Mouse (Mus musculus) adrenal gland, postnatal 25 days (tissue): ENCODE measurements around the gene Hoxa4. TPM values are rescaled to one million over a fixed set of nuclear protein-coding genes. Genes with fewer than 3 reads are reported as not detected.

Experiments
- DNase-seq: peaks from one replicate; pipeline ENCODE4 v3.0.0; 2021; ENCODE audit warnings: mixed read lengths
- total RNA-seq: library from RNA; stranded (reverse); gene quantifications from 2 replicates; pipeline ENCODE4 v1.2.3, GENCODE M21; 2021

Gene Hoxa4
- total RNA-seq, 1 experiment from 2014 or later, result 3.8 TPM

DNA sequence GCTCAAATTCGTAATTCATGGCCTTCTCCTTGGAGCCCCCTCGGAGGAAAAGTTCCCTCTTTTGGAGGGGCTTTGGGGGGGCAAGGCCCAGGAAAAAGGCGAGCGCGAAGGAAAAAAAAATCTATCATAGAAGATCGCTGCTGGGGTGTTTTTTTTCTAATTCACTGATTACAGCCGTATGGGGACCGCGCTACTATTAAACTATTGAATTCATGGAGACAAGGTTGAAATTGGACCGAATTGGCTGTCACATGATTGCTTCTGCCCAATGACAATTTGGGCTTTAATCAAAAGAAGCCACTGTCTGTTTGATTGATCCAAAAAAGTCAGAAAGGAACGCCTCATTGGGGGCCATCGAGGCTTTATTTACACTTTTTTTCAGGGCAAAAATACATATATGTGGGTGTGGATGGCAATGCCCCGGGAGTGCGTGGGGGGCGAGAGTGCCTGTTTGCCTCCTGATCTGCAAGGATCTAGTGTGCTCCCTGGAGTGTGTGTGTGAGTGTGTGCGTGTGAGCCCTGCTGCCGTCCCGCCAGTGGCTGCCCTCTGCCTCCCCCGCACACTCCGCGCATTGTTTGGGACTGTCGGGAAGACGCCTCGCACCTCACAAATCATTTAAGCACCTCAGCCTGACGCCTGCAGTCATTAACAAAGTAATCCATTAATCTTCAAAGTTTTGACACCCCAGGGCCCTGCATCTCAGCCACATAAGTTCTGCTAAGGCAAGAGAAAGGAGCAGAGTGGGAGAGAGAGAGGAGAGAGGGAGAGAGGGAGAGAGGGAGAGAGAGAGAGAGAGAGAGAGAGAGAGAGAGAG is 26.7 kb downstream of the Hoxa4 start, which contains the start of gene Hoxa2:
Hoxa2 (minus strand) TSS at position 206 of the 815 bp plus-strand sequence.
- DNase-seq, result peak; percentile 45

DNA sequence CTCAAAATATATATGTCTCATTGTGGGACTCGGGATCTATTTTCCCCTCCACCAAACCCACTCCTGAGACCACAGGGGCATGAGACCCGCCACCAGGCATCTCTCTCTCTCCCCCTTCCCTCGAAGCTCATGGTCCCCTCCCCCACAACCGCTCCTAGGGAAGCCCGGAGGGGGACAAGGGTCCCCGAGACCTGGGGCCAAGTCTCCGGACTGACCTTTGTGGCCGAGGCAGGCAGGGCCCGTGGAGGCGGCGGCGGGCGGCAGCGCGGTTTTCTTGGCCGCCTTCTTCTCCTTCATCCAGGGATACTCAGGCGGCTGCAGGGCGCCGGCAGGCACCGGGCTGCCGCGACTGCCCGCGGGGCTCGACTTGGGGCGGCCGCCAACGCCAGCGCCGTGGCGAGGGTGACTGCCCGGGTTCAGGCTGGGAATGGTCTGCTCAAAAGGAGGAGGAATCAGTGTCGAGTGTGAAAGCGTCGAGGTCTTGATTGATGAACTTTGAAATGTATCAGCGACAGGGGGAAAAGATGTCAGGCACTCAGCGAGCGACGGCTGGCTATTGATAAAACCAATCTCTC is 27.4 kb downstream of the Hoxa4 start:
- peak; percentile 36 for DNase-seq

DNA sequence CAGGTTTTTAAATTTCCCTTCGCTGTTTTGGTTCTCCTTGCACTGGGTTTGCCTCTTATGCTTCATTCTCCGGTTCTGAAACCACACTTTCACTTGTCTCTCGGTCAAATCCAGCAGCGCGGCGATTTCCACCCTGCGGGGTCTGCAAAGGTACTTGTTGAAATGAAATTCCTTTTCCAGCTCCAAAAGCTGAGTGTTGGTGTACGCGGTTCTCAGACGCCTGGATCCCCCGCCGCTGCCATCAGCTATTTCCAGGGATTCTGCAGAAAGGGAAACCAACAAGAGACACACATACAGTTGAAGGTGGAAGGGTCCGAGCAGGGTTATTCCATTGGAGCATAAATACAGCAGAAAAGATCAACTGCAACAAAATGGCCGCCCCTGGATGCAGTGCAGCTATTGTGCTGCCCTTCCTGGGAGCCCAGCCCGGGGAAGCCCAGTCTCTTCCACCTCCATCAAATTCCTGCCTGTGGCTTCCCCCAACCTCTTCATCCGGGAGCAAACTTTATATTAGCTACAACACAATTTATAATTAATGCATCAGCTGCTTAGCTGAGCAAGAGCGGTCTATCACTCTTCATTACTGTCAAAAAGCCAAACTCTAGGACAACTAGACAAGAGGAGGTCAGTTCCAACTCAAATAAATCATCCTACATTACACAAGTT is 28.1 kb downstream of the Hoxa4 start:
- no peak for DNase-seq

DNA sequence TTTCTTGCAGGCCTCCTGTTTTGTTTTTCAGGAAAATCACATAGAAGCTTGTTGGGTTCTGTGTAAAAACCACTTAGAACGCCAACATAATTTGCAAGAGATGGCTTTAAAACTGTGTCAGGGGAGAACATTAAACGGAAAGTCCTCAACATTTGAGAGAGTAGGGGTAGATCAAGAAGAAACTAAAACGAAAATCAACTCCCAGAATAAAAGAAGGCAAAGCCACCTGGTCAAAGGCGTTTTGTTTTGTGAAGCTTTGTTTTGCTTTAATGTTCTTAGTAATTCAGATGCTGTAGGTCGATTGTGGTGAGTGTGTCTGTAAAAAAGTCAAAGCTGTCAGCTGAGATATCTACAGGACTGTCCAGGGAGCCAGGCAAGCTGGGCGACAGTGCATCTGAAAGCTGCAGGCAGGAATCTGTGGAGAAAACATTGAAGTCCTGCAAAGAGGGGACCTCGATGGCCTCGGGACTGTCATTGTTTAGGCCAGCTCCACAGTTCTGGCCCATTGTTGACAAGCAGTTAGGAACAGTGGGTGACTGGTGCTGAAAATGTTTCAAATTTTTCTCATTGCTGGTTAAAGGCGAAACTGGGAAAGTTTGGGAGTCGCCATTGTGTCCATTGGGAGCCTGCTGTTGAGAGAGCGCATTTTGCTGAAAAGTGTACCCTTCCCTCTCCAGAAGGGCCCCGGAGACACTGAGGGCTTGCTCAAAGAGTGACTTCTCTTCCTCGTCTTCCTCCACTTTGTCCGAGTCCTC is 28.8 kb downstream of the Hoxa4 start:
- DNase-seq, result no peak

DNA sequence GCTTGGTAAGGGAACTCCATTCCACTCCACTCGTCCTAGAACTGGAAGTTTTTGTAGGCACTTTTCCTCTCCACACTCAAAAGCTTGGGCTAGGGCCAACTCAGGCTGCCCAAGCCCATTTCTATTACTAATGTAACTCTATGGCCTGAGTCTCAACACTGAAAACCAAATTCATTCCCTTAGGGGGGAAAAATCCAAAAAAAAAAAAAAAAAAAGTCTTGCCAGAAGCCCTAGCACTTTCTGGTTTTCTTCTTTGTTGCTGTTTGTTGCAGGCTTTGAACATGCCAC is 29.5 kb downstream of the Hoxa4 start:
- DNase-seq, result no peak

DNA sequence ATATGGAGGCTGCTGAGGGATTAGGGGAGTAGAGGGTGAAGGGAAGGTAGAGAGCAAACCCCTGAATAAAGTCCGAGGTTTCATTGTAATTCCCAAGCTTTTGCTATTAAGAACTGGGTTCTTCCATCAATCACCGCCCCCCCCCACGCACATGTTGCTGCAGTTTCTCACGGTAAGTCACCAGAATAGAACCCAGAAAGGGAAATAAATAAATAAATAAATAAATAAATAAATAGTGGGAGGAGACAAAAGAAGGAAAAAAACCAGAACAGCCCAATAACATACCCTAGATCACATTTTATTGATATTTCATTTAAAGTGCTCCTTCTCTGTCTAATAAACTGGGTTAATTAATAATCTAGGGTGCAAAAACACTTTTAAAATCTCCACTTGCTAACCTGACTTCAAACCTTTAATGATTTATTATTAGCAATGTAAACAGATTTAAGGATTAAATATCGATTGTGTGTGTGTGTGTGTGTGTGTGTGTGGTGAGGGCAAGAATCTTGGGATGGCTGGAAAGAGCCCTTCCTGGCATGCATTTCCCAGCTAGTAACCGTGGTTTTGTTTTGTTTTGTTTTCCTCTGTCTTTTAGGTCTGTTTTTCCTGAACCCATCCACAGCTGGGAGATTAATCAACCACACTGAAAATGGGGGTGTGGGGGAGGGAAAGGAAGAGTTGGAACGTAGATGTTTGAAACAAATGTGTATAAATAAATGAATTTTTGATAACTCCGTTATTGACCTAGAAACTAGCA is 30.0 kb downstream of the Hoxa4 start:
- no peak for DNase-seq

DNA sequence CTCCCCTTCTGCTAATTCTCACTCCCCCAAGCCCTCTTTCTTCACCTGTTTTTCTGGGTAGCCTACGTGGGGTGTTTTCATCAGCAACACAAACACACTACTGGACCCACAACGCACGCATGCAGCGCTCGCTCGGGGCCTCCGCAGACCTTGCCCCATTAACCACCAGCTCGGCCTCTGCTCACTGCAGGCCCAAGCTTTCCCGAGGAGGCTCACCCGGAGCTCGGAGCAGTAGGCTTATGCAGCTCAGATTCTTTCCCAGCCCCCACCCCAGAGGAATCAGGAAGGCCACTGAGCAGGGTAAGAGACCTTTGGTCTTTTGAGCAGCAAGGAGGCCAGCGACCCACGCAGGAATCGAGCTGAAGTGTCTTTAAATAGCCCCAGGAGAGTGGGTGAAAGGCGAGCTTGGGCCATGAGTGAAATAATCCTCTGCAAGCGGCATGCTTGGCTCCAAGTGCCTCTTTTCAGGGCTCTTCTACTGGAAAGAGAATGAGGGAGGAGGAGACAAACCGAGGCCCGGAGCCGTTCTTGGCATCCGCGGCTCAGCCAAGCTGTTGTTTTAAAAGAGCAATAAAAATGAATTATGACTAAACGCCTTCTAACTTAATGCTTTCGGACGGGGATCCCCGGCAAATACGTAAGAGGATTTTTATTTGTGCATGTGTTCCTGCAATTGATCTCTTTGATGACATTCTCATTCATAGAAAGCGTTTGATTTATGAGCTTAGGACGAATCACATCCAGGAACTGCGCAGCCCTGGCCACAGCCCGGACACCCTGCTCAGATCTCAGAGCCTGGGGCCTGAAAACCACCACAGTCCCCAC is 30.8 kb downstream of the Hoxa4 start:
- peak; percentile 52 for DNase-seq

DNA sequence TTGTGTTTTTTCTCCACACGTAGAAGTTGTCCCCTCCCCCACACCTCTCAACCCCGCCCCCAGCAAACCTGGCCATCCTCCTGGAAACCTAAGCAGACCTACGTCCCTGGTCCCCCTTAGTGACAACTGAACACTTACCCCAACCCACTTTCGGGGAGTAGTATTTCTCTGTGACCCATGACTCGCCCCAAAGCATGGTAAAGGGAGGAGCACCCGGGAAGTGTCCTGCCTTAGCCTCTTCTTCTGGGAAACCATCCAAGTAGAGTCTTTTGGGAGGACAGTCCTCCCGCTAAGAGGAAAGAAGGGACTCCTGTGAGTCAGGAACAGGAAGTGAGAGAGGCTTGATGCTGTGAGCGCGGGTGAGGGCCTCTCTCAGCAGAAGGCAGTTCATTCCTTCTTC is 31.6 kb downstream of the Hoxa4 start:
- DNase-seq, result no peak

DNA sequence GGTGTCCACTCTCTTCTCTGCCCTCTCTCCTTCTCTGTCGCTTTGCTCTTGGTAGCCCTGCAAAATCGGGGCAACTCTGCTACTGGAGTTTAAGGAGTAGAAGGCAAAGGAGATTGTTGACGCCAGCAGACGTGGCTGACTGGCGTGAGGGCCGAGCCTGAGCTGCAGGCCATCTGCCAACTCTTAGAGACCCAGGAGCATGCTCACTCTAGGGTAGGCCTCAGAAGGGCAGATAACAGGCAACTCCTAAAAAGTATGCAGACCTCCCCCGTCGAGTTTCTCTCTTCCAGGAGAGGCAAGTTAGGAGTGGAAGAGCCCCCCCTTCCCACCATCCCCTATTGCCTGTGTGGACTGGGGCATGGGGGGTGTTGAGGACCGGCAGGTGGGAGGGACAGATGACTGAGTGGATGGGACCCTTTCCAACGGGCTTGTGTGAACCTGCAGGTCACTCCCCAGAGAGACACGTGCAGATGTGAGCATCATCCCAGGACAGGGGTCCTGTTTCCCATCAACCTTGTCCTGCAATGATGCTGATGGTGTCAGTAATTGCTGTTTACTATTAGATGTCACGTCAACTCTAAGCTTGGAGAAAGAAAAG is 32.3 kb downstream of the Hoxa4 start:
- DNase-seq, result peak; percentile 45

DNA sequence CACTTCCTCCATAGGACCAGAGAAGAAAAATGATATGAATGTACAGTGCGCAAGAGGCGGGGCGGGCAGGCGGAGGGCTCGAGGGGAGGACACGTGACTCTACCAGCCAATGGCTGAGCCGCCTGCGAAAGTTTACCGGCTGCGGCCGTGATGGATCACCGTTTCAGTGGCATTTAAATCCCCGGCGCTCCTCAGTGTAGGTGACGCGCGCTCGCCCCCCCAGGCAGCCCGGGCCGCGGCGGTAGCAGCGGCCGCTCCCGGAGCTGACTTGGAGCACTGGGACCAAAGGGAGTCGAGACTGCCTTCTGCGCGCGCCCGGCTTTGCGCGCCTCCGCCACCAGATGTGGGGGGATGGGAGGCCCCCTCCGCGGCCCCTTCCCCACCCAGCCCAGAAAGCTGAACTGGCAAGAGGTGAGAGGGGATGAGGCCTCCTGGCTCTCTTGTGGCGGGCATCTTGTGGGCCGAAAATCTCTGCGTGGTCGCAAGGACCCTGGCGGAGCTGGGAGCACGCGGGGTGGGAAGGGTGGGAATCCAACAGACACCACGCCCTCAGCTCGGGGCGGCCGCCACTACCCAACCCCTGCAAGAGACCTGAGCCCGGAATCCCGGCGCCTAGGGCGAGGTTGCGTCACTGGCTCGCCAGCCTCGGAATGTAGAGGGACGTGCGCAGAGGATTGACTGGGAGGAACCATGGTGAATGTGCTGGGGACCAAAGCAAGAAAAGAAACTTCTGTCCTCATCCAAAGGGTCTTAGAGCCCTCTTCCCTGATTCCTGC is 33.1 kb downstream of the Hoxa4 start, which contains the start of gene Hoxa1:
Hoxa1 (minus strand) TSS at position 42 of the 776 bp plus-strand sequence.
- peak; percentile 90 for DNase-seq

DNA sequence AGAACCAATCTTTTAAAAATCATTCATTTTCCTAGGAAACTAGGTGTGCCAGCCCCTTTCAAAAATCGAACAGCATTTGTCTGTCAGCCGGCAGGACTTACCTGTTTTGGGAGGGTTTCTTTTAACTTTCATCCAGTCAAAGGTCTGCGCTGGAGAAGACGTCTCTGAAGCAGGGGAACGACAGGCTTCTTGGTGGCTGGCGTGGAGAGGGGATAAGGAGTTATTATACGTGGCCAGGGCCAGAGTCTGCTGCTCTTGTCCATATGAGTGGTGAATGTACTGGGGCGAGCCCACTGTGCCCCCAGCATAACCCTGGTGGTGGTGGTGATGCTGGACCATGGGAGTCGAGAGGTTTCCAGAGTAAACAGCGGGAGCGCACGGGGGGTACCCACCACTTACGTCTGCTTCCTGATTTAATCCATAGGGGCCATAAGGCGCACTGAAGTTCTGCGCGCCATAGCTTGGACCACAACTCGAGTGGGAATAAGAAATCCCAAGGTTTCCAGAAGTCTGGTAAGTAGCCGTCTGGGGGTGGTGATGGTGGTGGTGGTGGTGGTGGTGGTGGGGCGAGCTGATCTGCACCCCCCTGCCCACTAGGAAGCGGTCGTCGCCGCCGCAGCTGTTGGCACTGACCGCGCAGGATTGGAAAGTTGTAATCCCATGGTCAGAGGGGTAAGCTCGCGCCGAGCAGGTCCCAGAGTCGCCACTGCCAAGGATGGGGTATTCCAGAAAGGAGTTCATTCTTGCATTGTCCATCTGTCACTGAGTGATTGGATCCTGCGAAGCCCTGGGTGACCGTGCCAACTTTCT is 33.9 kb downstream of the Hoxa4 start:
- DNase-seq, result peak; percentile 32

DNA sequence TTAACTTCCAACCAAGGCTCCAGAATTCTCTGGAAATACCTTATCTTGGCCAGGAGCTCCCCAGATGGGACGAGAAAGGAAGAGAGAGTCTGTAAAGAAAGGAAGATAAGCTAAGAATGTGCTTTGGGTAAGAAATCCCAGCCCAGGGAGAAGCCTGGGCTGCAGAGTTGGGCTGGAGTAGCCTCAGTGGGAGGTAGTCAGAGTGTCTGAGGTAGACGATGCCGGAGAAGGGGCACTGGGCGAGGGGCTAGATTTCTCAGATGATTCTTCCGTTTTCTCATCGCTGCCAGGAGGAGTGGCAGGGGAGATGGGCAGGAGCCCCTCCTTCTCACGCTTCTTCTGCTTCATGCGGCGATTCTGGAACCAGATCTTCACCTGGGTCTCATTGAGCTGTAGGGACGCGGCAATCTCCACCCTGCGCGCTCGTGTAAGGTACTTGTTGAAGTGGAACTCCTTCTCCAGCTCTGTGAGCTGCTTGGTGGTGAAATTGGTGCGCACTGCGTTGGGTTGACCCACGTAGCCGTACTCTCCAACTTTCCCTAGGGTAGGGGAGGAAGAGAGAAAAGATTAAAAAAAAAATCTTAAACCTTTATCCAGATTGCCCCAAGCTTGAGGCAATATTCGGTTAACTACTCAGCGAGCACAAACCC is 34.9 kb downstream of the Hoxa4 start:
- DNase-seq, result no peak

DNA sequence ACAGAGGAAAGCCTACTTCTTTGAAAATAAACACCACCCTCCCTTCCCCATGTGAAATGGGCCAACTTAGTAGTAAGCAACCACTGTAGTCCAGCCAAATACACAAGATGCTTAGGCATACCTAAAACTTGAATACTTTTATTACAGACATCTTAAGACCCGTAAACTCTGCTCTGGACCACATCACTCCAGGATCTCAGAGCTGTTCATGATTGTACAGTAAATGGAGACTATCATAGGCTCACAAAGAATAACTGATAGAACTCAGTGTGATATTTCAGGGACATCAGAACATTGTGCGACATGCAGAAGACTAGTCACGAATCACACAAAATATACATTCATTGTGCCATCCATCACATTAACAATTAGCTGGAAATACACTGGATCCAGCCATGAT is 36.1 kb downstream of the Hoxa4 start:
- DNase-seq, result no peak

DNA sequence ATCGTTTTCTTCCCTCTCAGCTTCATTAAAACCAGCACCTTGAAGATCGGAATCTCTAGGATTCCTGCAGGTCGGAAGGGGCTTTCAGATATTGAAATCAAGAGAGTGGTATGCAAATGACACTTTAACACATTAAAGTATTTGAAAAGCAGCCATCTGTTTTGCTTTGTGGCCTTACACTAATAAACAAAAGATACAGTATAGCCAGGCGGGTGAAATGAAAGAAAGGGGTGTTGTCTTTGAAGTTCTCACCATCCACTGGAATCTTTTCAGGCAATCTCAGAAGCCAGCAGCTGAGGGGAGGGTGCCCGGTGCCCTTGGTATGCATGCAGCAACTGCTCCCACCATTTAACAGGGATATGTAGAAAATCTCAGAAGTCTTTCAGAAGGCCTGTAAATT is 37.5 kb downstream of the Hoxa4 start:
- no peak for DNase-seq

DNA sequence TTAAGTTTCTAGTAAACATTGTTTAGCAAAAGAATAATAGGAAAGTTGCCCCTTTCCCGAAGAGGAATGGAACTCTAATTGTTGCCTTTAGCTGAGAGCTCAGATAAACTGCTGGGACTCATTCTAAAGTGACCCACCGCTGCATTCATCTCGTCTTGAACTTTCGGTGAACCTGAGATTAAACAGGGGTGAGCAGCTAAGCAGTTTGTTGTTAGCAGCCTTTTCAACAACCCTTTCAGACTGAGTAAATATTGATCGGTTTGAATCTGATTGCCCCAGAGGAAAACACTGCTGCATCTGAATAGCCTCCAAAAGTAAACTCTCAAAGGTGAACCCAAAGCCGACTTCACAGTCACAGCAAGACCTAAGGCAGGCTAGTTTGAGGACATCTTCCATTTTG is 38.3 kb downstream of the Hoxa4 start:
- DNase-seq, result no peak

DNA sequence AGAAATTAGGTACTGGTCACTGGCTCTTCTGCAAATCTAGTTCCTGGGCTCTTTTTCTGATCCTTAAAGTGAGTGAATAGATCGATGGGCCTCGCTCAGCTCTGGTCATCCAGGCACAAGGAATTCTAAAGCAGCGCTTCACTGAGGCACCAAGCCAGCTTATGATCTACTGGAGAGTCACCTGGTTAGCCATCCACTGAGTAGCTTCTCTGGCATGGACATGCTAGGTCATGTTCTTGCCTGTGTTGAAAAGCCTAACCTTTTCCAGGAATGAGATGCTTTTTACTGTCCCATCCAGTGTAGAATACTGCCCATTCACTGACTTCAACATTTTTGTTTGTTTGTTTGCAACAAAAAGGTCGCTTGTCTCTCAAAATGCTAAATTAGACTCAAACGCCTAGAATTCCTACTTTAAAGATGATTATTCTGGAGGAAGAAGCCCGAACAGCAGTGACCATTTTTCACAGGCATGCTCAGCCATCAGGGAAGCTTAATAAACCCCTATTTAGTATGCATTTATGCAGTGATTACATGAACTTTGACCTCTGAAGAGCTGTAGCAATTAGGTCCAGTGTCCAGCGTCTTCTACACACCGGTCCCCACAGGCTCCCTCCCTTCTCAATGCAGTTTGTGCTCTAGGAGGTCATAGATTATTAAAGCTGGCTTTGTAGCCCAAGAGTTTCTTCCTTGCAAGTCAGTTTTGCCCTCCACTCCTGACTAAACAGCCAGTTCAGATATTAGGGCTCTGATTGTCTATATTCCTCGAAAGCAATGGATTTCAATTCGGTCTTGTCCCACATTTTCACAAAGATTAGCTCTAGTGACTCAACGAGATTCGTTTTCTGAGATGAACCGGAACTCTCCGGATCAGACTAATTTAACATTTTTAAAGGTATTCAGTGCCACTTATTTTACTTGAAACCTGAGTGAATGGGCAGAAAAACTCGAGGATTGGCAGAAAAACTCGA is 39.0 kb downstream of the Hoxa4 start:
- DNase-seq, result no peak

DNA sequence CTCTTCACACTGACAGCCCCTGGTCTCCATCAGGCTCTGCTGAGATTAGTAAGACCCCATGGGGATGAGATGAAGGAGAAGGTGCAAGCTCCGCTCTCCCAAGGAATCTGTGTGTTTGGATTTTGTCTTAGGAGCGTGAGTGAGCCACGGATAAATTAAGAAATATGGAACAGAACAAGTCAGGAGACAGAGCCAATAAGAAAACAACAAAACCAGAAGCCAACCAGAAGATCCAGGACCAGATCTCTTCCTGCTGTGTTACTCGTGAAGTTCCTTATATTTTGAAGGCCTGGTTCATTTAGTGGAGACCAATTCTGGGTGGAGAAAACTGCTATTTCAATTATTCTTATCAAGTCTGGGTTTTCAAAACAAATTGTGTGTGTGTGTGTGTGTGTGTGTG is 40.0 kb downstream of the Hoxa4 start:
- no peak for DNase-seq
